Mouse (Mus musculus) C2C12 (cell line): Measurements from ENCODE around the gene Map2k1. TPM values are rescaled to one million over a fixed set of nuclear protein-coding genes. Genes with fewer than 3 reads are reported as not detected.

ENCODE experiments used
- H3K27me3 ChIP-seq: one replicate; pipeline ENCODE4 v1.6.1; 2011; ENCODE audit not compliant: control insufficient read depth, insufficient read depth, insufficient read length
- H3K36me3 ChIP-seq: one replicate; pipeline ENCODE4 v1.6.1; 2011; ENCODE audit not compliant: control insufficient read depth, insufficient read depth
- H3K4me3 ChIP-seq: one replicate; pipeline ENCODE4 v1.5.1; 2011; ENCODE audit warnings: mild to moderate bottlenecking, control low read depth; ENCODE audit not compliant: poor library complexity, insufficient read depth, severe bottlenecking
- H3K79me2 ChIP-seq: one replicate; pipeline ENCODE4 v1.6.1; 2011; ENCODE audit not compliant: control insufficient read depth, insufficient read depth
- H3K79me3 ChIP-seq: one replicate; pipeline ENCODE4 v1.6.1; 2011; ENCODE audit warnings: low read depth, control low read depth
- H3ac ChIP-seq: one replicate; pipeline ENCODE3; 2011; ENCODE audit warnings: low read depth; ENCODE audit not compliant: control insufficient read depth, insufficient read length
- CEBPB ChIP-seq: IDR thresholded peaks from one replicate; pipeline ENCODE4 v1.6.1; 2011; ENCODE audit warnings: low read depth, mild to moderate bottlenecking, control low read depth, moderate library complexity
- CTCF ChIP-seq: IDR thresholded peaks from one replicate; pipeline ENCODE4 v1.5.1; 2011; ENCODE audit not compliant: control insufficient read depth, insufficient read depth, insufficient read length
- FOSL1 ChIP-seq: IDR thresholded peaks from one replicate; pipeline ENCODE4 v1.8.0; 2011; ENCODE audit warnings: mild to moderate bottlenecking, low read length; ENCODE audit not compliant: poor library complexity, insufficient read depth, severe bottlenecking
- MAX ChIP-seq: IDR thresholded peaks from one replicate; pipeline ENCODE4 v1.6.1; 2011; ENCODE audit warnings: mild to moderate bottlenecking, control low read depth
- MYOD1 ChIP-seq: IDR thresholded peaks from one replicate; pipeline ENCODE4 v1.6.1; 2011; ENCODE audit warnings: low read depth; ENCODE audit not compliant: control insufficient read depth, insufficient read length
- MYOG ChIP-seq: IDR thresholded peaks from one replicate; pipeline ENCODE4 v1.6.1; 2011; ENCODE audit not compliant: control insufficient read depth, insufficient read length; ENCODE audit errors: extremely low read depth
- USF1 ChIP-seq: IDR thresholded peaks from one replicate; pipeline ENCODE4 v1.6.1; 2011; ENCODE audit warnings: low read depth, mild to moderate bottlenecking, control low read depth, moderate library complexity
- polyA plus RNA-seq: library from polyadenylated mRNA; unstranded; fragments of >200 nt; fragmentation: generic; extraction: Trizol; gene quantifications from one replicate; pipeline ENCODE4 v1.2.1, GENCODE M21; 2012; ENCODE audit warnings: missing spikeins

Gene Map2k1
- polyA plus RNA-seq, 1 experiment: 40.8 TPM

- TF ChIP-seq CTCF (no peak), USF1 (no peak), MAX (no peak), FOSL1 (no peak), CEBPB (no peak), MYOD1 (no peak), MYOG (no peak)
- Histone ChIP-seq H3K79me3 (peaks cover 8% of the 10 kb centered on the region), H3K27me3 (no peaks in the 10 kb centered on the region), H3K79me2 (peaks cover 56% of the 10 kb centered on the region), H3K4me3 (no peak overlapping the region), H3ac (no peak overlapping the region), H3K36me3 (no peaks in the 10 kb centered on the region)
These were observed 31.3 kb downstream of the Map2k1 start for GRCm38 (mm10) chr9:64222098-64222497.

DNA sequence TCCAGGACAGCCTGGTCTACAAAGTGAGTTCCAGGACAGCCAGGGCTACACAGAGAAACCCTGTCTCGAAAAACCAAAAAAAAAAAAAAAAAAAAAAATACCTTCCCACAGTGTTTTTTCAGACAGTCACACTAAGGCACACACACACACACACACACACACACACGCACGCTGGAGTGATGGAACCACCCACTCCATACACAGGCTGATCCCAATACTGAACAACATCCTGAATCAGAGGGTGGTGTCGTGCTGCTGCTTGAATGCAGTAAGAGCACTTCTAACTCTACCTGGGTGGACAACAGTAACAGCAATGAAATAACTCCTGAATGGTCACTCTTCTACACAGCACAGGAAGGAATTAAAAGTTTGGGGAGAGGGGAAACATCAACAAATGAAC, 32.0 kb downstream of the Map2k1 start:
- Histone ChIP-seq H3K27me3 (no peaks in the 10 kb centered on the region), H3K36me3 (no peaks in the 10 kb centered on the region), H3K4me3 (no peak overlapping the region), H3K79me3 (peaks cover 8% of the 10 kb centered on the region), H3K79me2 (peaks cover 58% of the 10 kb centered on the region), H3ac (no peak overlapping the region)
- no peak for TF ChIP-seq MAX

- no peak overlapping the region for H3K4me3 ChIP-seq
- no peak overlapping the region for H3ac ChIP-seq
- H3K79me2 ChIP-seq: peaks cover 67% of the 10 kb centered on the region
- peaks cover 10% of the 10 kb centered on the region for H3K79me3 ChIP-seq
- H3K27me3 ChIP-seq: no peaks in the 10 kb centered on the region
- H3K36me3 ChIP-seq: no peaks in the 10 kb centered on the region
- TF ChIP-seq USF1 (no peak), FOSL1 (no peak), MYOD1 (no peak), CEBPB (no peak), MAX (no peak), CTCF (no peak), MYOG (no peak)
These were observed 32.8 kb downstream of the Map2k1 start for GRCm38 (mm10) chr9:64220603-64221002.

GRCm38 (mm10) chr9:64219772-64220420, 33.5 kb downstream of the Map2k1 start:
- H3ac ChIP-seq: no peak overlapping the region
- peaks cover 66% of the 10 kb centered on the region for H3K79me2 ChIP-seq
- H3K27me3 ChIP-seq: no peaks in the 10 kb centered on the region
- H3K36me3 ChIP-seq: no peaks in the 10 kb centered on the region
- H3K4me3 ChIP-seq: no peak overlapping the region
- TF ChIP-seq MYOD1 (no peak), FOSL1 (no peak), CEBPB (no peak), MYOG (no peak), USF1 (no peak), MAX (no peak), CTCF (no peak)
- H3K79me3 ChIP-seq: peaks cover 12% of the 10 kb centered on the region

DNA sequence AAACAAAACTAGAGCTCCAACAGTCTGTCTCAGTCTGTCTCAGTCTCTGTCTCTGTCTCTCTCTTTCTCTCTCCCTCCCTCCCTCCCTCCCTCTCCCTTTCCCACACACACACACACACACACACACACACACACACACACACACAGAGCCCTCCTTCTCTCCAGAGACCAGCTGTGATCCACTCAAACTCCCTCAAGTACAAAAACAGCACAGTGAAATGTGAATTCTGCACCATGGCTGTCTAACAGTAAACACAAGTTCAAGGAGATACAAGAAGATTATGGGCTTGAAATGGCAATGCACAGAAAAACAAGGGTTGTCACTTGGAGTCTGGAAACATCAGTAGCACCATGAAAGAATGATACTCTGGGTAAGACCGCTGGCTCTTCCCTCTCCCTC, 34.1 kb downstream of the Map2k1 start:
- H3K79me3 ChIP-seq: peaks cover 12% of the 10 kb centered on the region
- no peaks in the 10 kb centered on the region for H3K36me3 ChIP-seq
- H3K27me3 ChIP-seq: no peaks in the 10 kb centered on the region
- H3ac ChIP-seq: no peak overlapping the region
- peaks cover 62% of the 10 kb centered on the region for H3K79me2 ChIP-seq
- no peak for TF ChIP-seq CEBPB
- no peak for TF ChIP-seq FOSL1
- TF ChIP-seq MYOD1: no peak
- TF ChIP-seq CTCF: no peak
- no peak for TF ChIP-seq USF1
- TF ChIP-seq MYOG: no peak
- no peak for TF ChIP-seq MAX
- H3K4me3 ChIP-seq: no peak overlapping the region

- Histone ChIP-seq H3K36me3 (peaks cover 3% of the 10 kb centered on the region), H3ac (no peak overlapping the region), H3K79me2 (peaks cover 62% of the 10 kb centered on the region), H3K27me3 (no peaks in the 10 kb centered on the region), H3K79me3 (peaks cover 12% of the 10 kb centered on the region), H3K4me3 (no peak overlapping the region)
- no peak for TF ChIP-seq MYOG
- TF ChIP-seq FOSL1: no peak
- no peak for TF ChIP-seq MAX
- TF ChIP-seq CEBPB: no peak
- no peak for TF ChIP-seq USF1
- no peak for TF ChIP-seq CTCF
- no peak for TF ChIP-seq MYOD1
These were observed 35.5 kb downstream of the Map2k1 start for GRCm38 (mm10) chr9:64217887-64218286.
